9 mouse cellular contexts compared by ENCODE assay signal in genomic region chr15:94025239-94025971, GRCm38 (mm10).
DNase-seq lines count a peak whose midpoint lies in the region; ATAC-seq and TF ChIP-seq lines count a peak whose summit lies in the region.
"Had no signal": no experiment of that assay in that cellular context is flagged by ENCODE, and none has a peak within 500 bp of the region (broad histone marks: within the 10 kb centered on the region; RNA-seq: fewer than 3 reads in every experiment).

No protein-coding gene starts in this region.

- no peaks in the 10 kb centered on the region for H3K27me3 ChIP-seq in heart, embryonic 13.5 days (replicated peaks)
- H3K27me3 ChIP-seq in lung, embryonic 14.5 days (ENCODE audit: insufficient read depth, low read length): no peaks in the 10 kb centered on the region

- no peaks in the 10 kb centered on the region for H3K9me3 ChIP-seq in heart, embryonic 13.5 days
- no peaks in the 10 kb centered on the region for H3K9me3 ChIP-seq in lung, embryonic 14.5 days (ENCODE audit: low read depth, low read length)

- no peak overlapping the region for H3K4me3 ChIP-seq in heart, embryonic 13.5 days
- no peak overlapping the region for H3K4me3 ChIP-seq in lung, embryonic 14.5 days (ENCODE audit: low read depth, low read length)
- no peak overlapping the region for H3K4me3 ChIP-seq in left cerebral cortex, adult 2 months
- H3K4me3 ChIP-seq: heart, adult 2 months had no signal

- TF ChIP-seq CTCF in lung, embryonic 14.5 days (IDR thresholded peaks at IDR 0.05; ENCODE audit: low read depth): no peak
- TF ChIP-seq CTCF in left cerebral cortex, adult 2 months (IDR thresholded peaks at IDR 0.05): no peak

- H3K4me1 ChIP-seq in heart, embryonic 13.5 days: peaks cover 48% of the 10 kb centered on the region
- peaks cover 25% of the 10 kb centered on the region for H3K4me1 ChIP-seq in lung, embryonic 14.5 days (ENCODE audit: insufficient read depth)

- no peaks in the 10 kb centered on the region for H3K36me3 ChIP-seq in heart, embryonic 13.5 days
- H3K36me3 ChIP-seq in lung, embryonic 14.5 days (ENCODE audit: insufficient read depth): no peaks in the 10 kb centered on the region

- peak; percentile 65 for DNase-seq in embryo, embryonic 11 days
- no peak for DNase-seq in embryo, embryonic 10.5 days (ENCODE audit: low spot score)
- peak; percentile 33 for DNase-seq in adrenal gland, postnatal 14 days
- DNase-seq in lung, embryonic 14.5 days: peak; percentile 84
- DNase-seq in left cerebral cortex, adult 2 months (ENCODE audit: extremely low spot score in 1 of 2, low spot score in 2 of 2): no peak
- no peak for DNase-seq in spleen, postnatal 36 days (ENCODE audit: low spot score in 2 of 2)
- no peak for DNase-seq in retina, postnatal 1 day

- ATAC-seq in heart, embryonic 13.5 days (ENCODE audit: extremely low read depth, insufficient number of reproducible peaks, low FRiP score, low TSS enrichment): no peak
- peak; percentile 82 for ATAC-seq in lung, embryonic 14.5 days (ENCODE audit: insufficient read depth)

- H3K27ac ChIP-seq in heart, embryonic 13.5 days (replicated peaks): peak overlapping the region; percentile 80
- H3K27ac ChIP-seq in lung, embryonic 14.5 days (ENCODE audit: low read depth): peak overlapping the region; percentile 91
- H3K27ac ChIP-seq in left cerebral cortex, adult 2 months: no peak overlapping the region
- H3K27ac ChIP-seq: heart, adult 2 months had no signal

- H3K9ac ChIP-seq in heart, embryonic 13.5 days: peak overlapping the region; percentile 42; the same call in 1 of the 2 replicates
- no peak overlapping the region for H3K9ac ChIP-seq in lung, embryonic 14.5 days

- H3K4me2 ChIP-seq in heart, embryonic 13.5 days: peak overlapping the region; percentile 19
- no peak overlapping the region for H3K4me2 ChIP-seq in lung, embryonic 14.5 days

- intact Hi-C loops in left cerebral cortex, adult 2 months (cut with DNase I): no loop called here

- WGBS in heart, embryonic 13.5 days: 49% methylated on average over 20 of the region's 20 CpGs
- WGBS in lung, embryonic 14.5 days: 39% methylated on average over 20 of the region's 20 CpGs

Comparison
In these comparisons a context has a peak if more than half of its experiments do, and no peak if none do; other contexts are left out.
1. DNase-seq: peak in embryo, embryonic 11 days (single experiment), adrenal gland, postnatal 14 days (single experiment) and lung, embryonic 14.5 days (single experiment); none in embryo, embryonic 10.5 days (single experiment), left cerebral cortex, adult 2 months (0 of 2), spleen, postnatal 36 days (0 of 2) and retina, postnatal 1 day (single experiment).